Mouse (Mus musculus) urinary bladder, postnatal 4 days (tissue): ENCODE results near the gene Psmd12.
A peak's percentile ranks its signal among the peaks of the same experiment; 100 is the strongest.
"Not testable (repeated sequence)": the region's sequence is repeated elsewhere in the genome, so short reads cannot be mapped to it uniquely, and the experiment has no call there.

Experiments
- DNase-seq, 2 experiments: peaks; one replicate each; pipeline ENCODE4 v3.0.0; 2021 to 2022; ENCODE audit warnings: low spot score in 2 of 2

The Psmd12 gene

GRCm38 (mm10) chr11:107462478-107462877, 16.8 kb upstream of the Psmd12 start:
- DNase-seq: no peak

- DNase-seq: no peak
These were observed 16.0 kb upstream of the Psmd12 start for GRCm38 (mm10) chr11:107463251-107463681.

GRCm38 (mm10) chr11:107464141-107464540, 15.1 kb upstream of the Psmd12 start:
- no peak for DNase-seq

- DNase-seq: no peak
These were observed 14.2 kb upstream of the Psmd12 start for GRCm38 (mm10) chr11:107465041-107465440.

- no peak for DNase-seq
These were observed 13.3 kb upstream of the Psmd12 start for GRCm38 (mm10) chr11:107465969-107466368.

GRCm38 (mm10) chr11:107466611-107467391, 12.5 kb upstream of the Psmd12 start:
- no peak for DNase-seq

- DNase-seq: no peak
These were observed 10.8 kb upstream of the Psmd12 start for GRCm38 (mm10) chr11:107468252-107469030.

GRCm38 (mm10) chr11:107469031-107469522, 10.2 kb upstream of the Psmd12 start:
- peak; percentile 73 to 77 for DNase-seq

GRCm38 (mm10) chr11:107469523-107470371, 9.5 kb upstream of the Psmd12 start:
- peak; percentile 59 to 69 for DNase-seq

GRCm38 (mm10) chr11:107470521-107471041, 8.7 kb upstream of the Psmd12 start, which contains the start of gene Pitpnc1:
Pitpnc1 (minus strand) TSS chr11:107470699.
- DNase-seq: peak; percentile 80 to 82

- DNase-seq: no peak
These were observed 8.1 kb upstream of the Psmd12 start for GRCm38 (mm10) chr11:107471071-107471720.

GRCm38 (mm10) chr11:107472304-107472703, 7.0 kb upstream of the Psmd12 start:
- DNase-seq: no peak

- DNase-seq: no peak
These were observed 6.0 kb upstream of the Psmd12 start for GRCm38 (mm10) chr11:107473137-107473820.

- no peak for DNase-seq
These were observed 549 bp downstream of the Psmd12 start for GRCm38 (mm10) chr11:107479862-107480203.

- DNase-seq: no peak
These were observed 5.1 kb downstream of the Psmd12 start for GRCm38 (mm10) chr11:107484341-107484740.

- DNase-seq: no peak
These were observed 23.5 kb downstream of the Psmd12 start for GRCm38 (mm10) chr11:107502801-107503200.

- DNase-seq: not testable (repeated sequence)
These were observed 25.1 kb downstream of the Psmd12 start for GRCm38 (mm10) chr11:107504364-107504763.

GRCm38 (mm10) chr11:107506260-107506659, 27.0 kb downstream of the Psmd12 start:
- no peak for DNase-seq

- DNase-seq: no peak
These were observed 30.5 kb downstream of the Psmd12 start for GRCm38 (mm10) chr11:107509631-107510338.
